Mouse (Mus musculus) hindbrain, embryonic 10.5 days (tissue): Measurements from ENCODE around the gene Ccdc171. TPM values are rescaled to one million over a fixed set of nuclear protein-coding genes. Genes with fewer than 3 reads are reported as not detected.
A peak's percentile ranks its signal among the peaks of the same experiment; 100 is the strongest.

Experiments
- DNase-seq: peaks from one replicate; pipeline ENCODE4 v3.0.0-alpha.2; 2017; ENCODE audit warnings: low spot score
- H3K27ac ChIP-seq: fragments of 300-500 bp; sonication (generic); 2 replicates; pipeline ENCODE4 v1.5.1; 2016; ENCODE audit warnings: mild to moderate bottlenecking, moderate library complexity
- H3K27me3 ChIP-seq: fragments of 300-500 bp; sonication (generic); 2 replicates; pipeline ENCODE4 v1.6.1; 2016; ENCODE audit warnings: mild to moderate bottlenecking; ENCODE audit not compliant: poor library complexity, insufficient read depth, severe bottlenecking
- H3K36me3 ChIP-seq: fragments of 300-500 bp; sonication (generic); 2 replicates; pipeline ENCODE4 v1.6.1; 2016; ENCODE audit warnings: mild to moderate bottlenecking, moderate library complexity
- H3K4me1 ChIP-seq: fragments of 300-500 bp; sonication (generic); replicated peaks from 2 replicates; pipeline ENCODE4 v1.6.1; 2016; ENCODE audit warnings: mild to moderate bottlenecking
- H3K4me3 ChIP-seq: fragments of 300-500 bp; sonication (generic); 2 replicates; pipeline ENCODE4 v1.5.1; 2016; ENCODE audit warnings: mild to moderate bottlenecking, moderate library complexity
- H3K9me3 ChIP-seq: fragments of 300-500 bp; sonication (generic); 2 replicates; pipeline ENCODE4 v1.6.1; 2016; ENCODE audit warnings: mild to moderate bottlenecking, moderate library complexity
- WGBS: fragments of 180-500 bp; shearing (Covaris S2); methylation state at CpG from one replicate; pipeline ENCODE4 v1.1.7; 2016; 5-methylcytosine and 5-hydroxymethylcytosine counted together
- polyA plus RNA-seq: library from polyadenylated mRNA; unstranded; fragments of >200 nt; fragmentation: Nextera tagmentation; extraction: Ambion mirVana; gene quantifications from 2 replicates; pipeline ENCODE4 v1.2.1, GENCODE M21; 2016

The Ccdc171 gene
- polyA plus RNA-seq, 1 experiment from 2014 or later: 3.3 TPM

DNA sequence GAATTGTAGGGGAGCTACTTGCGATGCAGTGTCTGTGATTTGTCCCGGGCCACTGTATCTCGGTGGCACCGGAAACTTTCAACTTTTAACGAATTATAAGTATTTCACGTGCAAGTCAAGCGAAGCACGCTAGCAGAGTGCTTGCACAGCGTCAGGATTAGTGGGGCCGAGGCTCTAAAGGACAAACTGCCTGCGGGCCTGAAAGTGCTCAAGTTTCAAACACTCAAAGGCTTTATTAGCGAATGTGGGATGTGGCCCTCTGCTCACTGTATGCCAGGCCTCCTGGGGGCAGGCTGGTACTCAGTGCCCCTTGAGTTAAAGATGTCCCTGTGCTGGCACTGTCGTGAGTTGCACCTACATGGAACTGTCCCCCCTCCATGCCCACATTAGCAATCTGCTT lies 266.5 kb downstream of the Ccdc171 start:
- Histone ChIP-seq H3K9me3 (no peaks in the 10 kb centered on the region), H3K27ac (no peak overlapping the region), H3K36me3 (no peaks in the 10 kb centered on the region), H3K4me3 (no peak overlapping the region), H3K4me1 (peaks cover 19% of the 10 kb centered on the region), H3K27me3 (no peaks in the 10 kb centered on the region; the same call in 1 of the 2 replicates)
- WGBS: 28% methylated on average over 13 of the region's 13 CpGs
- peak; percentile 13 for DNase-seq

- peak; percentile 54 for DNase-seq
- Histone ChIP-seq H3K27me3 (no peaks in the 10 kb centered on the region; the same call in 1 of the 2 replicates), H3K36me3 (no peaks in the 10 kb centered on the region), H3K9me3 (no peaks in the 10 kb centered on the region), H3K4me1 (peaks cover 19% of the 10 kb centered on the region), H3K27ac (peak overlapping the region; percentile 29; the same call in 1 of the 2 replicates), H3K4me3 (peak overlapping the region; percentile 23; the same call in 1 of the 2 replicates)
- 28% methylated on average over 9 of the region's 9 CpGs for WGBS
Observed at GRCm38 (mm10) chr4:83794315-83794922, 269.1 kb downstream of the Ccdc171 start.

DNA sequence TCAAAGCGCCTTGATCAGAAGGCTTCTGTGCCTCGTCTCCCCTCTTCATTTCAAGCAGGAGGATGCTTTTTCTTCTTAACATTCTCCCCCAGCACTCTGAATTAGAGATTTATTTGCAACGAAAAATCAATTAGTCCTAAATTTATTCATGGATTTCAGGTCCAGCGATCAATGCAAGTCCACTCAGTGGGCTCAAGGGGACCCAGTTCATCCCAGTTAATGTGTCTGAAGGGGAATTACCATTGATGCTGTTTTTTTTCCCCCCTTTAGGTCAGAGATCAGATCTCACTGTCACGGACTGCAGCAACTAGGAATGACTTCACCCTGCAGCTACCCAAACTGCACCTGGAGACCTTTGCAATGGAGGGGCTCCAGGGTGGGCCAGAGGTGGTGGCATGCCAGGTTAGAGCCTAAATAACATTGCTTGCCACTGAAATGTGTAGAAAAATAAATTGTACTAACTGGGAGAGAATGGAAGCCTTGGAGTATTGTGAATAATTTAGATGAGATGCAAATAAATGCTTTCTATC lies 269.6 kb downstream of the Ccdc171 start:
- H3K27ac ChIP-seq: peak overlapping the region; percentile 29; the same call in 1 of the 2 replicates

GRCm38 (mm10) chr4:83797976-83798375 lies 272.6 kb downstream of the Ccdc171 start:
- Histone ChIP-seq H3K27me3 (no peaks in the 10 kb centered on the region; the same call in 1 of the 2 replicates), H3K36me3 (no peaks in the 10 kb centered on the region), H3K9me3 (no peaks in the 10 kb centered on the region), H3K4me3 (no peak overlapping the region), H3K4me1 (peaks cover 9% of the 10 kb centered on the region), H3K27ac (no peak overlapping the region)
- WGBS: 81% methylated on average over 14 of the region's 14 CpGs
- DNase-seq: no peak

More for the DNA sequence above, 269.6 kb downstream of the Ccdc171 start:
- WGBS: 33% methylated on average over 5 of the region's 5 CpGs
- H3K27me3 ChIP-seq: no peaks in the 10 kb centered on the region; the same call in 1 of the 2 replicates
- H3K9me3 ChIP-seq: no peaks in the 10 kb centered on the region
- DNase-seq: peak; percentile 13
- peak overlapping the region; percentile 23; the same call in 1 of the 2 replicates for H3K4me3 ChIP-seq
- H3K36me3 ChIP-seq: no peaks in the 10 kb centered on the region
- H3K4me1 ChIP-seq: peaks cover 19% of the 10 kb centered on the region

GRCm38 (mm10) chr4:83798674-83799430 lies 273.5 kb downstream of the Ccdc171 start:
- no peak for DNase-seq
- no peaks in the 10 kb centered on the region for H3K36me3 ChIP-seq
- no peaks in the 10 kb centered on the region for H3K9me3 ChIP-seq
- H3K4me1 ChIP-seq: peaks cover 9% of the 10 kb centered on the region
- WGBS: 90% methylated on average over 21 of the region's 21 CpGs
- no peak overlapping the region for H3K4me3 ChIP-seq
- no peak overlapping the region for H3K27ac ChIP-seq
- H3K27me3 ChIP-seq: no peaks in the 10 kb centered on the region; the same call in 1 of the 2 replicates

DNA sequence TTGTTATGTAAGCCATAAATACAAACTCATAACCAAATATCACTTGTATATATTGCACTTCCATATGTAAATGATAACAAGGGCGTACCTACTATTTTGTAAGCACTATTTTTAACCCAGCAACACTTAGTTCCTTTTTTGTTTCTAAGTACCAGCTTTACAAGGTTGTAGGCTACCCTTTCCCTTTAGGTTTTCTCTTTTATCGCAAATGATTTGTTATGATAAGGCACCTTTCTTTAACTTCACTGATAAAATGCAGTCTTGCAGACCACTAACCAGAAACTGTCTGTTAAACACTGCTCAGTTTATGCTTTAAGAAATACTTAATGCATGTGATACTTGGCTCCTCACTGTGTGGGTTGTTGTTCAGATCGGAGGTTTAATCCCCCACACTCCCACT lies 275.1 kb downstream of the Ccdc171 start:
- Histone ChIP-seq H3K4me3 (no peak overlapping the region), H3K27me3 (no peaks in the 10 kb centered on the region; the same call in 1 of the 2 replicates), H3K27ac (no peak overlapping the region), H3K36me3 (no peaks in the 10 kb centered on the region), H3K4me1 (no peaks in the 10 kb centered on the region), H3K9me3 (peaks cover 6% of the 10 kb centered on the region; the same call in 1 of the 2 replicates)
- no peak for DNase-seq
- WGBS: 81% methylated on average over 3 of the region's 3 CpGs

GRCm38 (mm10) chr4:83816925-83817324 lies 291.6 kb downstream of the Ccdc171 start:
- no peaks in the 10 kb centered on the region for H3K36me3 ChIP-seq
- no peaks in the 10 kb centered on the region for H3K4me1 ChIP-seq
- no peaks in the 10 kb centered on the region for H3K27me3 ChIP-seq
- H3K27ac ChIP-seq: no peak overlapping the region
- 93% methylated on average over 4 of the region's 4 CpGs for WGBS
- DNase-seq: no peak
- H3K9me3 ChIP-seq: no peaks in the 10 kb centered on the region
- no peak overlapping the region for H3K4me3 ChIP-seq

- H3K4me1 ChIP-seq: no peaks in the 10 kb centered on the region
- no peaks in the 10 kb centered on the region for H3K9me3 ChIP-seq
- no peak overlapping the region for H3K27ac ChIP-seq
- no peak for DNase-seq
- H3K36me3 ChIP-seq: no peaks in the 10 kb centered on the region
- no peak overlapping the region for H3K4me3 ChIP-seq
- 86% methylated on average over 4 of the region's 4 CpGs for WGBS
- no peaks in the 10 kb centered on the region for H3K27me3 ChIP-seq
Observed at GRCm38 (mm10) chr4:83829718-83830459, 304.5 kb downstream of the Ccdc171 start.

- Histone ChIP-seq H3K9me3 (no peaks in the 10 kb centered on the region), H3K4me3 (no peak overlapping the region), H3K27ac (no peak overlapping the region), H3K36me3 (no peaks in the 10 kb centered on the region), H3K27me3 (no peaks in the 10 kb centered on the region), H3K4me1 (no peaks in the 10 kb centered on the region)
- 71% methylated on average over 13 of the region's 13 CpGs for WGBS
- peak; percentile 46 for DNase-seq
Observed at GRCm38 (mm10) chr4:83830891-83831880, 305.8 kb downstream of the Ccdc171 start.

- H3K9me3 ChIP-seq: no peaks in the 10 kb centered on the region
- no peak for DNase-seq
- no peak overlapping the region for H3K27ac ChIP-seq
- WGBS: 86% methylated on average over 2 of the region's 2 CpGs
- no peaks in the 10 kb centered on the region for H3K4me1 ChIP-seq
- H3K27me3 ChIP-seq: no peaks in the 10 kb centered on the region
- H3K4me3 ChIP-seq: no peak overlapping the region
- no peaks in the 10 kb centered on the region for H3K36me3 ChIP-seq
Observed at GRCm38 (mm10) chr4:83839077-83839476, 313.7 kb downstream of the Ccdc171 start.

GRCm38 (mm10) chr4:83846304-83846703 lies 321.0 kb downstream of the Ccdc171 start:
- Histone ChIP-seq H3K27ac (no peak overlapping the region), H3K4me1 (0 out of 2 replicates have a peak, but pooled peaks cover 8% of the 10 kb centered on the region), H3K9me3 (no peaks in the 10 kb centered on the region), H3K27me3 (no peaks in the 10 kb centered on the region), H3K4me3 (no peak overlapping the region), H3K36me3 (no peaks in the 10 kb centered on the region)
- WGBS: 52% methylated on average over 7 of the region's 7 CpGs
- DNase-seq: no peak
